Mouse (Mus musculus): ENCODE data around the gene Kpna7.

- TF ChIP-seq RAD21 (IDR thresholded peaks at IDR 0.05; ENCODE audit: low read depth, low read length) (no peak), POLR2AphosphoS5 (IDR thresholded peaks at IDR 0.05; ENCODE audit: borderline replicate concordance, low read depth, low read length) (no peak), E2F4 (IDR thresholded peaks at IDR 0.05; ENCODE audit: borderline replicate concordance, low read depth, low read length) (no peak), POLR2A (IDR thresholded peaks at IDR 0.05; ENCODE audit: control insufficient read depth in 1 of 2, insufficient read depth in 1 of 2, low read depth in 1 of 2, low read length in 2 of 2, poor library complexity in 1 of 2) (no peak), SMC3 (IDR thresholded peaks at IDR 0.05; ENCODE audit: low read depth, low read length) (no peak), CTCF (IDR thresholded peaks at IDR 0.05 in 2 of 3, conservative IDR thresholded peaks at IDR 0.05 in 1 of 3; ENCODE audit: control insufficient read depth in 1 of 3, insufficient read depth in 1 of 3, low read depth in 2 of 3, low read length in 3 of 3, poor library complexity in 1 of 3, severe bottlenecking in 1 of 3) (no peak), EP300 (IDR thresholded peaks at IDR 0.05; ENCODE audit: low read depth in 1 of 2, low read length in 2 of 2) (no peak), GABPA (IDR thresholded peaks at IDR 0.05; ENCODE audit: low read depth, low read length) (no peak), ZMIZ1 (IDR thresholded peaks at IDR 0.05; ENCODE audit: low read depth, low read length) (no peak)
Observed at GRCm38 (mm10) chr5:144948422-144948821, 135.4 kb downstream of the Kpna7 start.

Measured in MEL (cell line).